Mouse (Mus musculus): Measurements from ENCODE around the gene Fyb2.
"Not testable (repeated sequence)": the region's sequence is repeated elsewhere in the genome, so short reads cannot be mapped to it uniquely, and the experiment has no call there.

Fyb2 gene

GRCm38 (mm10) chr4:104939535-104939934 is 26.3 kb downstream of the Fyb2 start:
- no peak for DNase-seq (ENCODE audit: low spot score in 2 of 2)

- DNase-seq (ENCODE audit: low spot score in 2 of 2), result no peak
Measured at GRCm38 (mm10) chr4:104941895-104942294, 28.6 kb downstream of the Fyb2 start.

GRCm38 (mm10) chr4:104944482-104944881 is 31.2 kb downstream of the Fyb2 start:
- no peak for DNase-seq (ENCODE audit: low spot score in 2 of 2)

- DNase-seq (ENCODE audit: low spot score in 2 of 2), result no peak
Measured at GRCm38 (mm10) chr4:104948886-104949285, 35.6 kb downstream of the Fyb2 start.

- DNase-seq (ENCODE audit: low spot score in 2 of 2), result no peak
Measured at GRCm38 (mm10) chr4:104949304-104949703, 36.0 kb downstream of the Fyb2 start.

- no peak for DNase-seq (ENCODE audit: low spot score in 2 of 2)
Measured at GRCm38 (mm10) chr4:104951280-104951878, 38.1 kb downstream of the Fyb2 start.

GRCm38 (mm10) chr4:104956691-104957090 is 43.4 kb downstream of the Fyb2 start:
- DNase-seq (ENCODE audit: low spot score in 2 of 2), result no peak

- no peak for DNase-seq (ENCODE audit: low spot score in 2 of 2)
Measured at GRCm38 (mm10) chr4:104961431-104961830, 48.2 kb downstream of the Fyb2 start.

GRCm38 (mm10) chr4:104972606-104973005 is 59.4 kb downstream of the Fyb2 start:
- no peak for DNase-seq (ENCODE audit: low spot score in 2 of 2)

GRCm38 (mm10) chr4:104975162-104975830 is 62.0 kb downstream of the Fyb2 start:
- DNase-seq (ENCODE audit: low spot score in 2 of 2), result no peak

- no peak for DNase-seq (ENCODE audit: low spot score in 2 of 2)
Measured at GRCm38 (mm10) chr4:104985960-104986632, 72.8 kb downstream of the Fyb2 start.

GRCm38 (mm10) chr4:104987631-104988030 is 74.4 kb downstream of the Fyb2 start:
- no peak for DNase-seq (ENCODE audit: low spot score in 2 of 2)

GRCm38 (mm10) chr4:104988102-104988501 is 74.8 kb downstream of the Fyb2 start:
- DNase-seq (ENCODE audit: low spot score in 2 of 2), result no peak

GRCm38 (mm10) chr4:104988709-104989108 is 75.5 kb downstream of the Fyb2 start:
- no peak for DNase-seq (ENCODE audit: low spot score in 2 of 2)

GRCm38 (mm10) chr4:104990016-104990415 is 76.8 kb downstream of the Fyb2 start:
- no peak for DNase-seq (ENCODE audit: low spot score in 2 of 2)

- DNase-seq (ENCODE audit: low spot score in 2 of 2), result no peak
Measured at GRCm38 (mm10) chr4:104990686-104991085, 77.4 kb downstream of the Fyb2 start.

- DNase-seq (ENCODE audit: low spot score in 2 of 2), result no peak
Measured at GRCm38 (mm10) chr4:104992271-104992670, 79.0 kb downstream of the Fyb2 start.

GRCm38 (mm10) chr4:104993140-104993874 is 80.1 kb downstream of the Fyb2 start:
- no peak for DNase-seq (ENCODE audit: low spot score in 2 of 2)

- no peak for DNase-seq (ENCODE audit: low spot score in 2 of 2)
Measured at GRCm38 (mm10) chr4:104999702-105000101, 86.4 kb downstream of the Fyb2 start.

GRCm38 (mm10) chr4:105001736-105002135 is 88.5 kb downstream of the Fyb2 start:
- no peak for DNase-seq (ENCODE audit: low spot score in 2 of 2)

GRCm38 (mm10) chr4:105004135-105004534 is 90.9 kb downstream of the Fyb2 start:
- no peak for DNase-seq (ENCODE audit: low spot score in 2 of 2)

GRCm38 (mm10) chr4:105004649-105005048 is 91.4 kb downstream of the Fyb2 start:
- DNase-seq (ENCODE audit: low spot score in 2 of 2), result not testable (repeated sequence)
